Mouse (Mus musculus) cerebellum, postnatal 14 days (tissue): Measurements from ENCODE around the gene Ltbp4.

Source experiments
- DNase-seq, 2 experiments: peaks; one replicate each; pipeline ENCODE4 v3.0.0; 2021; ENCODE audit warnings: mixed read lengths in 2 of 2

The Ltbp4 gene

GRCm38 (mm10) chr7:27257046-27257851, 80.2 kb downstream of the Ltbp4 start:
- DNase-seq: peak; percentile 97

- peak; percentile 58 to 69 for DNase-seq
Measured at GRCm38 (mm10) chr7:27255721-27256120, 81.8 kb downstream of the Ltbp4 start.
